Mouse (Mus musculus) thymus, adult 2 months (tissue): Measurements from ENCODE around the gene Hoxb9.

ENCODE experiments used
- CTCF ChIP-seq: fragments of 200-500 bp; IDR thresholded peaks from 2 replicates; pipeline ENCODE4 v1.5.1; 2012; ENCODE audit warnings: mild to moderate bottlenecking, control low read depth, low read length, moderate library complexity, borderline replicate concordance; ENCODE audit not compliant: control insufficient read depth, poor library complexity, insufficient read depth; ENCODE audit errors: extremely low read depth
- POLR2A ChIP-seq: fragments of 200-500 bp; IDR thresholded peaks from 2 replicates; pipeline ENCODE4 v1.6.1; 2012; ENCODE audit warnings: mild to moderate bottlenecking, low read length, control low read depth, moderate library complexity; ENCODE audit not compliant: control insufficient read depth, poor library complexity, insufficient read depth; ENCODE audit errors: extremely low read depth

DNA sequence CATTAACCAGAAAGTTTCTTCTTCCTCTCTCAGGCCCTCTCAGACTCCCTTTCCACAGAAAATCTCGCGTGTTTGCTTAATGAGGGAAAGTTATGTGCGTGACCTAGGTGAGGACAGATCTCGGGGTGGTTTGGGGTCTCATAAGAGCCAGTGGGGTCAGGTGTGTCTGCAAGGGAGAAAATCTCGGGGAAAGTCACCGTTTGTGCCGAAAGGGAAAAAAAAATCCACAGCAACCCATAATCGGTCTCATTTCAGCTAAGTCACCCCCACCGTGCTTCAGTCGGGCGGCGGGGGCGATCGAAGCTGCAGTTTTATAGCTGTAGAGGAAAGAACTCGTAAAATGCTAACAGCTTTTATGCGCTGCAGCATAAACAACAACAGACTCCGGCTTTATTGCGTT lies 10.1 kb downstream of the Hoxb9 start:
- no peak for TF ChIP-seq CTCF
- TF ChIP-seq POLR2A: no peak
